Mouse (Mus musculus): ENCODE data around the gene Gzmb.
"Not testable (repeated sequence)": the region's sequence is repeated elsewhere in the genome, so short reads cannot be mapped to it uniquely, and the experiment has no call there.

The Gzmb gene

DNA sequence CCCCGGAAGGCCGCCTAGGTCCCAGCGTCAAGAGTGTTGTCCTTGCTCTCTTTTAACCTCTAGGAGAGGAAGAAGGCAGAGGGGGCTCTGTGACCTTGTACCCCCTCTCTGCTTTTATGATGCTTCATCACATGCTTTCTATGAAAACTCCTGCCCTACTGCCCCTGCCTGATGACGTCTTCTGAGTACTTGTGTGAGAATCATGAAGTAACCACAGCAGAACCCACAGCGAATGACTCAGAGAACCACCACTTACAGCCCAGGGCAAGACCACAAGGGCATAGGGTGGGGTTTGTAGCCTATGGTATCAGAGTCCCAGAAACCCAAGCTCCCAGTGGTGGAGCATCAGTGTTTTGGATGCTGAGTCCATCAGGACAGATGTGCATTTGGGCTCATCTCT is at the start of gene Gzmb:
Gzmb (minus strand) TSS at position 108 of the 400 bp plus-strand sequence.
- DNase-seq (ENCODE audit: low spot score) = no peak

DNA sequence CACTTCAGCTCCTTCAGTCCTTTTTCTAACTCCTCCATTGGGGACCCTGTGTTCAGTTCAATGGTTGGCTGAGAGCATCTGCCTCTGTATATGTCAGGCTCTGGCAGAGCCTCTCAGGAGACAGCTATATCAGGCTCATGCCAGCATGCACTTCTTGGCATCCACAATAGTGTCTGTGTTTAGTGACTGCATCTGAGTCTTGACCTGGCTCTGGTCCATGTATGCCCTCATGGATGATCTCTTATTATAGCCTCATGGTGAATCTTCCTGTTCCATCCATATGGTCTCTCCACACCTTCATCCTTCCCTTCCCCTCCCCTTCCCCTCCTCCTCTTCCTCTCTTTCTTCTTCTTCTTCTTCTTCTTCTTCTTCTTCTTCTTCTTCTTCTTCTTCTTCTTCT is 49.7 kb upstream of the Gzmb start:
- DNase-seq (ENCODE audit: low spot score) = not testable (repeated sequence)

DNA sequence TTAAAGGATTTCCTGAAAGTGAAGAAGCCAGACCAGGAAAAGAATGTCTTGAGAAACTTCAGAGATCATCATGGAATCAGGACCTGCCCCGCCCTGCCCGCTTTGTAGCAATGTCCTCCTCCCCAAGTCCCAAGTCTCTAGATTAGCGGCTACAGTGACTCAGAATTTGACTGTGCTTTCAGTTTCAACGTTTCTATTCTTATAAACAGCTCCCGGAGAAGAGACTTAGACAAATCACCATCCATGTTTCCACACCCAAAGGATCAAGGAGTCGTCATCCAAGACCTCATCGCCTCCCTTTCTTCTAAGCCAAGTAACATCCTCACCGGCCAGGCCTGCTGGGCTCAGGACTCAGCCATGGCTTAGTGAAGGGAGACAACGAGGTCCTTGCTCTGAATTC is 48.2 kb upstream of the Gzmb start:
- no peak for DNase-seq (ENCODE audit: low spot score)

DNA sequence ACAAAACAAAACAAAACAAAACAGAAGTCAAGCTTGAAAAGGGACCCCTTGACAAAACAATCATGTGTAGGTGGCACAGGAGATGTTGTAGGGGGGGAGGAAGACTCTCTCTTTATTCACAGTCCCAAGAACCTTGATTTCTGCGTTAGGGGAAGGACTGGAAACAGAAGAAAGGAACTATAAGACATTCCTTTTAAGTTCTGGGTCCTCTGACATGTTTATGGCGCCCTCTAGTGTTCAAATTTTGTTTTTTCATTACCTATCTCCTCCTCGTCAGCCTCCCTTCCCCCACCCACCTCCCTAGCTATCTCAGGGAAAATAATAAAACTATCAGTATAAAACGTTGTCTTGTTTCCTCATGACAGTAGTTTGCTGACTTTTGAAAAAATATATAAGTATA is 42.1 kb upstream of the Gzmb start:
- DNase-seq (ENCODE audit: low spot score) = no peak

DNA sequence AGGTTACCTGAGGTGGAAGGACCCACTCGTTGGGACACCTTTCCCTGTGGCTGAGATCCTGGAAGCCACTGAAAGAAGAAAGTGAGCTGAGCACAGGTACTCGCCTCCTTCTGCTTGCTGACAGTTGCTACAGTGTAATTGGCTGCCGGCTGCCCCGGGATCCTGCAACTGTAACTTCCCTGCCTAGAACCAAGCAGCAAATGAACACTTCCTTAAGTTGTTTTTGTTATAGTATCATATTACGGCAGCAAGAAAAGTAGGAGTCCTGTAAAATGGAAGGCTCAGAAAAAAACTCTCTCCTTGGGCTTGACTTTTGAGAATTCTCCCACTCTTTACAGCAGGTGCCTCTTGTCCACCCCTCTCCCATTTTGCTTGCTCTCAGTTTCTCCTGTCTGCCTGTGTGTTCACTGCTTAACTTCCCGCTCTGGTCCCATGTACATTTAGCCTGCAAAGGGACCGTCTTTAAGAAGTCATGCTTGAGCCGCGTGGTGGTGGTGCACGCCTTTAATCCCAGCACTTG is 41.5 kb upstream of the Gzmb start:
- DNase-seq (ENCODE audit: low spot score) = no peak

DNA sequence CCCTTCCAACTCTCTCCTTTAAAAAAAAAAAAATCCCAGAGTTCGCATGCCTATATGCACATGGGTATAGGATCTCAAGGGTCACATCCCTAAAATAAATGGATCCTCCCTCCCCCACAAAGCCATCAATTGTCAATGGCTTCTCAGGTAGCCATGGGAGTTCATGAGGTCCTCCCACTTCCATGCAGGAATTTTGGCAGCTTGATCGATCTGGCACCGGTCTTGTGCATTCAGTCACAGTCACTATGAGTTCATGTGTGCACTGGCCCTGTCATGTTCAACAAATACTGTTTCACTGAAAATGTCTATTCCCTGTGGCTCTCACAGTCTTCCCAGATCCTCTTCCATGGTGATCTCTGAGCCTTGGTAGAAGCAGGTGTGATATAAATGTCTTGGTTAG is 40.0 kb upstream of the Gzmb start:
- no peak for DNase-seq (ENCODE audit: low spot score)

DNA sequence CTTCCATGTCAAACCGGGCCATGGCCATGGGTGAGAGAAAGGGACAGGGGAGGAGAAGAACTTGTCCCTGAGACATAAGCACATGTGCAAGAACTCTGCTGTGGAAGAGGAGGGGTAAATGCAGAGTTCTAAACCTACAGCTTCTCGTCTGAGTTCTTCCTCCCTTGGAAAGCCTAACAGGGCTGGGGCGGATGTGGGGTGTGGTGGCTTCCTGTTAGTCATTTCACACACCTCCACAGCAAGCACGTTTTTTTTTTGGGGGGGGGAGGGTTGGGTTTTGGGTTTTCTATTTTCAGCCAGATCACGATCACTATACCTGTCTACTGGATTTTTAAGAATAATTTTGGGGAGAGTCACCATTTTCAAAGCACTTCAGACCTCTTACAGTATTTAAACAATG is 34.7 kb upstream of the Gzmb start:
- DNase-seq (ENCODE audit: low spot score) = no peak

DNA sequence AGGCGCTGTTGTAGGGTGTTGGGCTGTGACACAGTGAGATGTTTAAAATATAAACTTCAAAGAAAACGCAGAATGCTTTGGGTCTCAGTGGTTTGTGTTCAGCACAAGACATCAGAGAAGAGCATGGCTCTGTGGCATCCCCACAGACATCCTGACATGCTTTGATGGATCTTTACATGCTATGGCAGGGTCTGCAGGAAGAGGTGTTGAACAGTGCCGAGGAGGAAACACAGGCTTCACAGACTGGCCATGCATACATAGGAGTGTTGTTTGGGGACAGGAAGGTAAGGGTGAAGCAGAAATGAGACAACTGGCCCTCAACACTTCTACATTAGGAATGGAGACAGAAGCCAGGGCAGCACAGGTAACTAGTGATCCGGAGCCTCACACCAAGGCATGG is 34.0 kb upstream of the Gzmb start:
- no peak for DNase-seq (ENCODE audit: low spot score)

DNA sequence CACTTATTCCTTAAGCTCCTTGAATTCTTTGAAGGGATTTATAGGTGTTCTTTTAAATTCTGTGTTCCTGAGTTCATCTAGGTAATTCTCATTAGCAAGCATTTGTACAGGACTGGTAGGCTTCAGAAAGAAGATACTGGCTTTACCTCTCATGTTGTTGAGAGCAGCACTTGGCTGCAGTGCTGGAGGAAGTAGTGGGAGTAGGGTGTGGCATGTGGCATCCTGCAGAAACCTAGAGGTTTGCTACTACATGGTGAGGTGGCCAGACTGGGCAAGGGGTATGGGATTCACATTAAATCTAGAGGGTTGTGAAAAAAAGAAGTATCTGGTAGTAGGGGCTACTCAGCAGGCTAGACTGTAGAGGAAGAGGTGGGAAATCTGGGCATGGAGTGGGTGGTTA is 31.1 kb upstream of the Gzmb start:
- DNase-seq (ENCODE audit: low spot score) = no peak

DNA sequence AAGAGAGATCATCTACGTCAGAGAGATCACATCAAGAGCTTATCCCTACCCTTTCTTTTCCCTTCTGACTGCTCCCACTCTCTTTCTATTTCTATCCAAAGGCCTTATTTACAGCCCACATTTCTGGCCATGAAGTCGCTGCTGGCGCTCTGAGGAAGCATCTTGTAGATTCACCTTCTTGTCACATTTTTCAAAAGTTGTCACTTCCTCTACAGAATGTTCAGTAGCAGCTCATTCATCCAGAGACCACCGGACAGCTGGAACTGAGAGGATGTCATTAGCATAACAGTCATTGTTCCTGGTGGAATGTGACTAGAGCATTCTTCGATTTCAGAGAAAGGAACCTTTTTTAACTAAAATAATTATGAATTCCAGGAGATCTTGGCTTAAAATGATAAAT is 26.6 kb upstream of the Gzmb start:
- no peak for DNase-seq (ENCODE audit: low spot score)

DNA sequence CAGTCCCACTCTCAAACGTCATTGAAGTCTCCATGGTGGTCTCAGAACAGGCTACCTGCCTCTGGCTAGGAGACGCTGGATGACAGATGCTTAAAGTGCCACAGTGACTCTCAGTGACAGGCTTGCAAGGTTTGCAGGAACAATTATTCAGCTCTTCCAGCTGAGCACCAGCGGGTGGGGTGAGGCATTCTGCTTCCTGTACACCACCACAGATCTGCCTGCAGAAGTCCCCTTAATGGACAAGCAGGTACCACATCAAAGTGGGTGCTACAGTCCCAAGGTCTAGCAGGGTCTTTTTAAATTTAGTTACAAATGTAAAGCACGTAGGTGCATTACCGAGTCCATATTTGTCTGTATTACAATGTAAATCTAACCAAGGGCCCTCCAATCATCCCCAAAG is 25.7 kb upstream of the Gzmb start:
- DNase-seq (ENCODE audit: low spot score) = no peak

DNA sequence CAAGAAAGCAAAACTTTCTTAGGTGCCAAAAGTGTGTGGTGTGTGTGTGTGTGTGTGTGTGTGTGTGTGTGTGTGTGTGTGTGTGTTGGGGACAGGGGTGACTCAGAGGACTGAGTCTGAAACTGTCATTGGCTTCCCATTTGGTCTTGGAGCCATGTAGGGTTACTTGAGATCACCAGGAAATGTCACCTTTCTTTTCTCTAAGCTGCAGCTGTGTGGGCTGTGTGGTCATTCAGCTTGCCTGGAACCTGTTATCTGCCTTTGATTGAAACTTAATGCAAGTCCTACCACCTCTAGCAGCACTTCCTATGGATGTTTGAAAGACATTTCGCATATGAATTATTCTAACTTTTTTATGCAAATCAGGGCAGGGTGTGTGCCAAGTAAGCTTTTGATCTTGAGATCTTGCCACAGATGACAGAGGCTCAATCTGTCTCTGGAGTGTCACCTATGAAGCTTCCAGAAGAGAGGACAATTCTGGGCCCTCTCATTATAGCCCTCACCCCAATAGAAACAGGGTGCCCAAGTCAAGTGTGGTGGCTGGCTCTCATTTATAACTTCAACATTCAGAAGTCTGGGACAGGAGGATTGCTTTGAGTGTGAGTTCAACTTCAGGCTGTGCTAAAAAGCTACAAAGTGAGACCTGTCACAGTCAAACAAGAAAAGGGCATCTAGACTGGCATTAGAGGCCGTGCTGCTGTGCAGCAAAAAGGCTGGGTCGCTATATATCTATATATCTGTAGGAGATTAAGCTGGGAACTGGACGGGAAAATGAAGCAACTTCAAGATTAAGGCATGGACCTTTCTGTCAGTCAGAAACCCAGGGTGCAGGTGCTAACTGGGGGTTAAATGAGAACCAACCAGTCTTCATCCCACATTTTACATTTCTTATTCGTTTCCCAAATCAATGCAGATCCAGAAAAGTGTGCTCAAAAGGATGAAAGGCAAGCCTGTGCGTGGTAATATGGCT is 22.6 kb upstream of the Gzmb start:
- no peak for DNase-seq (ENCODE audit: low spot score)

DNA sequence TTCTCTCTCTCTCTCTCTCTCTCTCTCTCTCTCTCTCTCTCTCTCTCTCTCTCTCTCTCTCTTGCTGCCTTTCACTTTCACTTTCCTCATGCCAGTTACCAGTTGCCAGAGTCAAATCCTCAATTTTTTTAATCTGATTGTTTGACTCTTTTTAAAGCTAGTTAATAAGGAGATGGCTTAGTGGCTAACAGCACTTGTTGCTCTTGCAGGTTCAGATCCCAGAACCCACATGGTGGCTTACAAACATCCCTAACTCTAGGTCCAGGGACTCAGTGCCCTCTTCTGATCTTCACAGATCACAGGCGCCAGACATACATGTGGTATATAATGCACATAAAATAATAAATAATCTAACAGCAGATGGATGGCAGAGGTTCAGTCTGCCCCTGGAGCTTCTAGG is 21.8 kb upstream of the Gzmb start:
- DNase-seq (ENCODE audit: low spot score) = no peak

DNA sequence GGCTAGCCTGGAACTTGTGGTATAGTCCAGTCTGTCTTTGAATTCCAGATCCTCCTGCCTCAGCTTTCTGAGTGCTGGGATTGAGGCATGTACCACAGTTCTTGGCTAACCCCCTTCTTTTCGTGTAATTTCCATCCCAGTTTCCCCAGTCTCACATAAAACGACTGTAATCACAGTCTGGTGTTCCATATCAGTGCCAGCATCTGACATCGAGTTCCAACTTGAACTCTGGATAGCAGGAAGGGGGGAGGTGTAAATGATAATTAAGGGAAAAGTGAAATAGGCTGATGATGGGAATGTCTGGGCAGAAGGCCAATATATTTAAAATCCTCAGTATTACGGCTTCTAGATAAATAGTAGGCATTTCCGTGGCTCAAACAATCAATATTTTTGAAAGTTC is 19.0 kb upstream of the Gzmb start:
- no peak for DNase-seq (ENCODE audit: low spot score)

DNA sequence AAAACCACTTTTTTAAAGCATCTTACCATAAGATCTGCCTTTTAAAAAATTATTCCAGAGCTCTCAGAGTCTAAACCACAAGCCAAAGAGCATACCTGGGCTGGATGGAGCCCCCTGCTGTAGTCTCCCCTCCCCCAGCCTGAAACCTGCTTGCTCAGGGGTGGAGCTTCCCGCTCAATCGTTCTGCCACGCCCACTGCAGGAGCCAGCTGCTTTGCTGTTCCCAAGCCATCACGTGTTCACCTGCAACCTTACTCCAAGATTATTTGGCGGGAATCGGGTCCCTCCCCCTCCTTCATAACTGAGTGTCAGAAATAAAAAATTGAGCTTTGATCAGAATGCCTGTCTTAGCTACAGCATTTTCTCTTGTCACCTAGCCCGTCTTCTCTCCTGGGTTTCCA is 16.6 kb upstream of the Gzmb start:
- DNase-seq (ENCODE audit: low spot score) = not testable (repeated sequence)

DNA sequence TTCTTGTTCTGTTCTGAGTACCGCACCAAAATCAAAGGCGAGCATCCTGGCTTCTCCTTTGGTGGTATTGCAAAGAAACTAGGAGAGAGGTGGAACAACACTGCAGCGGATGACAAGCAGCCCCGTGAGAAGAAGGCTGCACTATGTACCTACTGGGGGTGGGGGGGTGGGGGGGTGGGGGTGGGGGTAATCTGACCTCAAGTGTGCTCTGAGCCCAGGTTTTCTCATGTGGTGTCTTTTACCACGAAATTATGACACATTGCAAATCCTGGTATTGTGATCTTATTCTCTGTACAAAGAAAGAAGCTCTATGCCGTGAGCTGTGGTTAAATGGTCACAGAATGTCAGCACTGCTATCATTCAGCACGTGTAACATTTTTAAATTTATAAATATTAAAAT is 14.0 kb upstream of the Gzmb start:
- DNase-seq (ENCODE audit: low spot score) = not testable (repeated sequence)

DNA sequence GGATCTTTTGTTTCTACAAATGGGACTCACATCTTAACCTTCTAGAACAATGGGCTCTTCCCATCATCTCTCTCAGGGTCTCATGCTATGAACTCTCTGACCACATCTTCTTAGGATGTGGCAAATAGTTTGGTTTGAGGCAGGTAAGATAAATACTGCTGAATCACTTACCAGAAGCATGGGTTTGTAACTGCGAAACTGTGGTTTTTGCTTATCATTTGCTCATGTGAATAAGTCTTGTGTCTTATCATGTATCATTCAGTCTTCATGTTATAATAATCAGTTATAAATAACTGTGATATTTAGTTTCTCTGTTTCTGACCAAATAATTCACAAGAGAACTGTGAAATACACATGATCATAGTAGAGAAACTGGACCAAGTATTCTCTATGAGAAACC is 4.0 kb upstream of the Gzmb start:
- no peak for DNase-seq (ENCODE audit: low spot score)

DNA sequence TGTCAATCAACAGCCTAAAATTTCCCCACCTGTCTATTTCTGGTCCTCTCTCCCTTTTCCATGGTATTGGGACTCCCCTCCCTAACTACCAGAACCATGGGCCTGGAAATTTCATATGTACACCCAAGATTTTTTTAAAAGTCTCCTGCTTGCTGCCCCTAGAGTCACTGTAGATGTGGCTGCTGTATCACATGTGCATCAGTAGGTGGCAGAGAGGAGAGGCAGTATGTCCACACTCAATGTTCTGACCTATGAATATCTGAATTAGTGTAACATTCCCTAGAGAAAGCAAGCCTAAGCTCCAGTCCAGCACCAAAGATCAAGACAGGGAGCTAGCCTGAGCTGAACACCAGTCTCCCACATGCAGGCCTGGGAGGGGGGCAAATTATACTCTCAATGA is 21.7 kb downstream of the Gzmb start:
- no peak for DNase-seq (ENCODE audit: low spot score)

DNA sequence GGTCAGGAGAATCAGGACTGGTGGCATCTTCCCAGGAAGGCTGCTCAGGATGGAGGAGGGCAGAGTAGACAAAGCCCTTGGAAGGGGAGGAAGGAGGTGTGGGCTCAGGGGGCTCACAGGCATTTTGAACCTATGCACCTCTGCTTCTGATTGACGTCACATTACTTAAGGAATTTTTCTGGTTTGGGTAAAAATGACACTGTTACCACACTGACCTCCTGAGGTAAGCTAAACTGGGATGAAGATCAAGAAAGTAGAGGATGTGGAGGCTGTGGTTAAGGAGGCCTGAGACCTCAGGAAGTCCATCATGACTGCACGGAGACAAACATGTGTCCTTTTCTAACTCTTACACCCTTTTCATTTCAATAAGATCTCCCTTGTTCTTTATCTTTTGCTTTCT is 27.5 kb downstream of the Gzmb start, which contains the start of gene Gzmc:
Gzmc (minus strand) TSS at position 101 of the 400 bp plus-strand sequence.
- no peak for DNase-seq (ENCODE audit: low spot score)

DNA sequence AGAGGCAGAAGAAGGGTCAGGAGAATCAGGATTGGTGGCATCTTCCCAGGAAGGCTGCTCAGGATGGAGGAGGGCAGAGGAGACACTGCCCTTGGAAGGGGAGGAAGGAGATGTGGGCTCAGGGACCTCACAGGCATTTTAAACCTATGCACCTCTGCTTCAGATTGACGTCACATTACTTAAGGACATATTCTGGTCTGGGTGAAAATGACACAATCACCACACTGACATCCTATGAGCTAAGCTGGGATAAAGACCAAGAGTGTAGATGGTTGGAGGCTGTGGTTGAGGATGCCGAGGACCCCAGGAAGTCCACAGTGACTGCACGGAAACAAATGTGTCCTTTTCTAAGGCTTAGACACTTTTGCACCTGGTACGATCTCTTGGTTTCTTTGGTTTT is 50.7 kb downstream of the Gzmb start, which contains the start of gene Gzmf:
Gzmf (minus strand) TSS at position 101 of the 400 bp plus-strand sequence.
- no peak for DNase-seq (ENCODE audit: low spot score)
